ENCODE assay signal across 12 mouse cellular contexts in the genomic region with DNA sequence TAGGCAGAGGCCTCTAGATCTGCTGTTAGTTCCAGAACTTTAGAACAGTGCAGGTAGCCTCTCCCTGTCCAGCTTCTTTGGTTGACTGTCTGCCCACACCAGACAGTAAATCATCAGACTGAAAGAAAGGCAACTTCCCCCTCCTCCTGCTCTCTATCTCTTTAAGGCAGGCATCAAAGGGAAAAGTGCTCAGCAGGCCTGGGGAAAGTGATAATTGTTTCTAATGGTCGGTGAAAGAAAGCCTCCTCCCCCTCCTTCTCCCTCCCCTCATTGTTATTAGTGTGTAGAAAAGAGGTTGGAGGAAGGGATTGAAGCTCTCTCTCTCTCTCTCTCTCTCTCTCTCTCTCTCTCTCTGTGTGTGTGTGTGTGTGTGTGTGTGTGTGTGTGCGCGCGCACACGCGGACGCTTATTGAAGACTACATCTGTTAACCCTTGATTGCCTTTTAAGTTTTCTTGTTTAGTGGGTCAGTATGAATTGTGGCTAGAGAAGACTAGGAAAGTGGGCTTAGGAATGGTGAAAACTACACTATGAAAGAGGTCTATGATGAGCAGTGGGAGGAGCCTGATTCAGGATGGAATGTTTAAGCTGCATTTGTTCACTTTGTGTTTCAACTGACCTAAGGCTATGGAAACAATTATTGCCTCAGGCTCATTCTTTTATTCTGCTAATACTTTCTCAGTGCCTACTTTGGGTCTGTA.
DNase-seq lines count a peak whose midpoint lies in the region; ATAC-seq lines count a peak whose summit lies in the region.
"Had no signal": no experiment of that assay in that cellular context is flagged by ENCODE, and none has a peak within 500 bp of the region (broad histone marks: within the 10 kb centered on the region; RNA-seq: fewer than 3 reads in every experiment).

No protein-coding gene starts in this region.

- no peak overlapping the region for H3K4me2 ChIP-seq in hindbrain, embryonic 15.5 days
- no peak overlapping the region for H3K4me2 ChIP-seq in midbrain, embryonic 15.5 days
- H3K4me2 ChIP-seq: limb, embryonic 15.5 days had no signal

- peak; percentile 61 for ATAC-seq in hindbrain, embryonic 15.5 days (ENCODE audit: low FRiP score, low read depth)
- peak; percentile 77 for ATAC-seq in midbrain, embryonic 15.5 days (replicated peaks)
- ATAC-seq in erythroblast, adult 5-6 weeks (replicated peaks; ENCODE audit: low FRiP score, poor library complexity, severe bottlenecking): no peak
- ATAC-seq: Patski had no signal

- H3K9ac ChIP-seq in hindbrain, embryonic 15.5 days: no peak overlapping the region
- no peak overlapping the region for H3K9ac ChIP-seq in midbrain, embryonic 15.5 days
- H3K9ac ChIP-seq: limb, embryonic 15.5 days had no signal

- H3K4me3 ChIP-seq in hindbrain, embryonic 15.5 days: no peak overlapping the region
- H3K4me3 ChIP-seq in midbrain, embryonic 15.5 days: no peak overlapping the region
- H3K4me3 ChIP-seq: limb, embryonic 15.5 days had no signal

- no peaks in the 10 kb centered on the region for H3K27me3 ChIP-seq in hindbrain, embryonic 15.5 days
- H3K27me3 ChIP-seq in midbrain, embryonic 15.5 days (replicated peaks): no peaks in the 10 kb centered on the region
- H3K27me3 ChIP-seq: limb, embryonic 15.5 days; Patski had no signal

- no peak overlapping the region for H3K27ac ChIP-seq in hindbrain, embryonic 15.5 days (replicated peaks)
- H3K27ac ChIP-seq in midbrain, embryonic 15.5 days: no peak overlapping the region
- H3K27ac ChIP-seq: limb, embryonic 15.5 days had no signal

- no peaks in the 10 kb centered on the region for H3K9me3 ChIP-seq in hindbrain, embryonic 15.5 days
- no peaks in the 10 kb centered on the region for H3K9me3 ChIP-seq in midbrain, embryonic 15.5 days
- H3K9me3 ChIP-seq: limb, embryonic 15.5 days had no signal

- H3K36me3 ChIP-seq in hindbrain, embryonic 15.5 days: no peaks in the 10 kb centered on the region
- H3K36me3 ChIP-seq in midbrain, embryonic 15.5 days (replicated peaks): no peaks in the 10 kb centered on the region
- H3K36me3 ChIP-seq: limb, embryonic 15.5 days had no signal

- intact Hi-C loops in left cerebral cortex, postnatal 14 days (cut with DNase I): no loop called here

- WGBS in hindbrain, embryonic 15.5 days: 2% methylated on average over 7 of the region's 7 CpGs
- WGBS in midbrain, embryonic 15.5 days: 1% methylated on average over 7 of the region's 7 CpGs

- peaks cover 9% of the 10 kb centered on the region for H3K4me1 ChIP-seq in hindbrain, embryonic 15.5 days (replicated peaks)
- peaks cover 13% of the 10 kb centered on the region for H3K4me1 ChIP-seq in midbrain, embryonic 15.5 days

- peak; percentile 29 for DNase-seq in WW6 (ENCODE audit: low read depth, low spot score)
- DNase-seq in embryo, embryonic 11 days: peak; percentile 65
- no peak for DNase-seq in urinary bladder, postnatal 25 days (ENCODE audit: low spot score)
- DNase-seq in left cerebral cortex, postnatal 14 days (ENCODE audit: low spot score in 2 of 2): no peak
- no peak for DNase-seq in thymus, postnatal 25 days
- DNase-seq: cerebellum, adult 2 months; kidney, adult 11 months had no signal

Comparison
In these comparisons a context has a peak if more than half of its experiments do, and no peak if none do; other contexts are left out.
1. DNase-seq: peak in WW6 (single experiment) and embryo, embryonic 11 days (single experiment); none in urinary bladder, postnatal 25 days (single experiment), left cerebral cortex, postnatal 14 days (0 of 2) and thymus, postnatal 25 days (single experiment).